Mouse (Mus musculus): ENCODE results near the gene Slc4a1. TPM values are rescaled to one million over a fixed set of nuclear protein-coding genes. Genes with fewer than 3 reads are reported as not detected.

Slc4a1 gene
- polyA plus RNA-seq, 3 experiments from 2014 or later = 0.08 TPM; not detected in 2

- no peak for ATAC-seq
Measured at GRCm38 (mm10) chr11:102374108-102374725, 8.2 kb upstream of the Slc4a1 start.

GRCm38 (mm10) chr11:102373646-102374045 is 7.6 kb upstream of the Slc4a1 start:
- no peak for ATAC-seq

- ATAC-seq = no peak
Measured at GRCm38 (mm10) chr11:102372936-102373335, 6.9 kb upstream of the Slc4a1 start.

- no peak for ATAC-seq
Measured at GRCm38 (mm10) chr11:102371926-102372685, 6.1 kb upstream of the Slc4a1 start.

GRCm38 (mm10) chr11:102370285-102370684 is 4.3 kb upstream of the Slc4a1 start:
- no peak for ATAC-seq

- ATAC-seq = no peak
Measured at GRCm38 (mm10) chr11:102369263-102369662, 3.3 kb upstream of the Slc4a1 start.

- ATAC-seq = no peak
Measured at GRCm38 (mm10) chr11:102368347-102368746, 2.3 kb upstream of the Slc4a1 start.

GRCm38 (mm10) chr11:102367504-102368280 is 1.7 kb upstream of the Slc4a1 start:
- no peak for ATAC-seq

GRCm38 (mm10) chr11:102365699-102366098 is 304 bp downstream of the Slc4a1 start:
- no peak for ATAC-seq

GRCm38 (mm10) chr11:102364570-102365371 is 1.2 kb downstream of the Slc4a1 start:
- ATAC-seq = no peak

GRCm38 (mm10) chr11:102363623-102364022 is 2.4 kb downstream of the Slc4a1 start:
- no peak for ATAC-seq

GRCm38 (mm10) chr11:102361776-102362495 is 4.1 kb downstream of the Slc4a1 start:
- ATAC-seq = no peak

GRCm38 (mm10) chr11:102358365-102358764 is 7.6 kb downstream of the Slc4a1 start:
- ATAC-seq = no peak

- ATAC-seq = no peak
Measured at GRCm38 (mm10) chr11:102356636-102357350, 9.2 kb downstream of the Slc4a1 start.

- ATAC-seq = no peak
Measured at GRCm38 (mm10) chr11:102356190-102356589, 9.8 kb downstream of the Slc4a1 start.

- ATAC-seq = no peak
Measured at GRCm38 (mm10) chr11:102355501-102355900, 10.5 kb downstream of the Slc4a1 start.

GRCm38 (mm10) chr11:102353021-102353431 is 13.0 kb downstream of the Slc4a1 start:
- no peak for ATAC-seq

GRCm38 (mm10) chr11:102352378-102352777 is 13.6 kb downstream of the Slc4a1 start:
- no peak for ATAC-seq

GRCm38 (mm10) chr11:102350981-102351523 is 15.0 kb downstream of the Slc4a1 start:
- ATAC-seq = no peak

- ATAC-seq = no peak
Measured at GRCm38 (mm10) chr11:102350416-102350815, 15.6 kb downstream of the Slc4a1 start.

Data from inflammation-experienced regulatory T-cells, adult 6 months (primary cell).